Mouse (Mus musculus) urinary bladder, adult 18-20 months (tissue): ENCODE data around the gene Esp18.

Experiments used
- DNase-seq, 2 experiments: peaks; one replicate each; pipeline ENCODE4 v3.0.0; 2022; ENCODE audit warnings: low spot score in 2 of 2, mixed read lengths in 2 of 2

Gene Esp18

GRCm38 (mm10) chr17:39406059-39406458 is at the start of gene Esp18:
Esp18 (plus strand) TSS chr17:39406359.
- no peak for DNase-seq

GRCm38 (mm10) chr17:39363316-39363715 is 42.8 kb upstream of the Esp18 start:
- DNase-seq: no peak
